ENCODE assay signal across 28 mouse cellular contexts in the genomic region with DNA sequence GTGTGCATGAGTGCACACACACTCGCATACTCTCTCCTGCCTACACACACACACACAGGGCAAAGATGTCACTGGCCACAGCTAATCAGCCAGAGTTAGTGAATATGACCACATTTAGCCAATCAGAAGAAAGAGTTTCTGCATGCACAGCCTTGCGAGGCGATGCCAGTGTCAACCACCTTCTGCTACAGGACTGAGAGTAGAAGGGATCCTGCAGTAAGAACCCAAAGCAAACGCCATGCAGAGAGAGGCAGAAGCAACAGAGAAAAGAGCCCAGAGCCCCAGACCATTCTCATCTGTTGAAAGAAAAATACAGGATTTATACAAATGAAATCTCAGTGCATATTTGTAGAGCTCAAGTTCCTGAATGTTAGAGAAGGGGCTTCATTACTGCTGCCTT. TPM values are rescaled to one million over a fixed set of nuclear protein-coding genes. Genes with fewer than 3 reads are reported as not detected.
"Had no signal": no experiment of that assay in that cellular context is flagged by ENCODE, and none has a peak within 500 bp of the region (broad histone marks: within the 10 kb centered on the region; RNA-seq: fewer than 3 reads in every experiment).

No protein-coding gene starts in this region.

- ATAC-seq: forebrain, embryonic 13.5 days; forebrain, embryonic 14.5 days; forebrain, embryonic 15.5 days; forebrain, embryonic 16.5 days; forebrain, postnatal 0 days had no signal

- H3K4me1 ChIP-seq: embryonic facial prominence, embryonic 12.5 days; embryonic facial prominence, embryonic 13.5 days; embryonic facial prominence, embryonic 15.5 days had no signal

- H3K9me3 ChIP-seq: embryonic facial prominence, embryonic 10.5 days; embryonic facial prominence, embryonic 12.5 days; embryonic facial prominence, embryonic 13.5 days; embryonic facial prominence, embryonic 15.5 days; forebrain, embryonic 12.5 days; forebrain, embryonic 15.5 days had no signal

- H3K27ac ChIP-seq: embryonic facial prominence, embryonic 10.5 days; embryonic facial prominence, embryonic 12.5 days; embryonic facial prominence, embryonic 13.5 days; embryonic facial prominence, embryonic 15.5 days; forebrain, embryonic 10.5 days; forebrain, embryonic 12.5 days; forebrain, embryonic 13.5 days; forebrain, embryonic 15.5 days; gastrocnemius, adult 2 months; heart, adult 2 months had no signal

- H3K27me3 ChIP-seq: embryonic facial prominence, embryonic 12.5 days; embryonic facial prominence, embryonic 13.5 days; embryonic facial prominence, embryonic 15.5 days; forebrain, embryonic 15.5 days had no signal

- H3K4me3 ChIP-seq: embryonic facial prominence, embryonic 10.5 days; embryonic facial prominence, embryonic 12.5 days; embryonic facial prominence, embryonic 13.5 days; embryonic facial prominence, embryonic 15.5 days; erythroblast, embryonic 14.5 days; forebrain, embryonic 10.5 days; forebrain, embryonic 12.5 days; forebrain, embryonic 13.5 days; forebrain, embryonic 15.5 days; gastrocnemius, adult 2 months; heart, adult 2 months had no signal

- H3K36me3 ChIP-seq: embryonic facial prominence, embryonic 10.5 days; embryonic facial prominence, embryonic 12.5 days; embryonic facial prominence, embryonic 13.5 days; embryonic facial prominence, embryonic 15.5 days; forebrain, embryonic 10.5 days had no signal

- H3K4me2 ChIP-seq: embryonic facial prominence, embryonic 12.5 days; embryonic facial prominence, embryonic 13.5 days; embryonic facial prominence, embryonic 15.5 days; forebrain, embryonic 12.5 days; forebrain, embryonic 13.5 days; forebrain, embryonic 15.5 days had no signal

- H3K9ac ChIP-seq: embryonic facial prominence, embryonic 12.5 days; embryonic facial prominence, embryonic 13.5 days; embryonic facial prominence, embryonic 15.5 days; forebrain, embryonic 12.5 days; forebrain, embryonic 13.5 days; forebrain, embryonic 15.5 days; forebrain, postnatal 0 days had no signal

- DNase-seq: cerebellum, adult 2 months; cerebellum, adult 8-10 months; cerebellum, adult 9-10 months; cerebellum, adult 9-11 months; cerebellum, postnatal 10 days; cerebellum, postnatal 14 days; cerebellum, postnatal 25 days; cerebellum, postnatal 36 days; embryo, embryonic 11 days; forebrain, postnatal 0 days; gastrocnemius, adult 2 months; gastrocnemius, postnatal 10 days; gastrocnemius, postnatal 14 days; gastrocnemius, postnatal 25 days; gastrocnemius, postnatal 36 days; heart, adult 18-20 months; heart, adult 2 months had no signal

RNA-seq across cellular contexts. Expression of a gene that starts 37.1 kb away (rescaled TPM):
- polyA plus RNA-seq: erythroblast, embryonic 14.5 days had no signal
